Mouse (Mus musculus) heart, embryonic 16.5 days (tissue): ENCODE results near the gene Tjp2. TPM values are rescaled to one million over a fixed set of nuclear protein-coding genes. Genes with fewer than 3 reads are reported as not detected.

Experiments used
- ATAC-seq: fragments of 200-750 bp; cut with Nextera tagmentation; replicated peaks from 2 replicates; pipeline ENCODE4 v1.8.0; 2017; ENCODE audit warnings: moderate number of reproducible peaks; ENCODE audit not compliant: insufficient read depth, low FRiP score; ENCODE audit errors: extremely low read depth
- H3K27ac ChIP-seq: fragments of 300-500 bp; sonication (generic); 2 replicates; pipeline ENCODE4 v1.5.1; 2014; ENCODE audit warnings: mild to moderate bottlenecking, low read length, control low read depth, moderate library complexity
- H3K27me3 ChIP-seq: fragments of 300-500 bp; sonication (generic); 2 replicates; pipeline ENCODE4 v1.6.1; 2014; ENCODE audit warnings: low read length, mixed read lengths; ENCODE audit not compliant: control insufficient read depth, insufficient read depth
- H3K36me3 ChIP-seq: fragments of 300-500 bp; sonication (generic); 2 replicates; pipeline ENCODE4 v1.6.1; 2014; ENCODE audit not compliant: control insufficient read depth, insufficient read depth
- H3K4me1 ChIP-seq: fragments of 300-500 bp; sonication (generic); 2 replicates; pipeline ENCODE4 v1.6.1; 2014; ENCODE audit warnings: low read length, mixed read lengths; ENCODE audit not compliant: control insufficient read depth, insufficient read depth
- H3K4me2 ChIP-seq: fragments of 300-500 bp; sonication (generic); 2 replicates; pipeline ENCODE4 v1.6.1; 2014; ENCODE audit warnings: low read depth, mild to moderate bottlenecking, control low read depth, low read length
- H3K4me3 ChIP-seq: fragments of 300-500 bp; sonication (generic); 2 replicates; pipeline ENCODE4 v1.5.1; 2014; ENCODE audit warnings: mild to moderate bottlenecking, control low read depth, low read length
- H3K9ac ChIP-seq: fragments of 300-500 bp; sonication (generic); 2 replicates; pipeline ENCODE4 v1.6.1; 2014; ENCODE audit warnings: low read length, control low read depth
- H3K9me3 ChIP-seq: fragments of 300-500 bp; sonication (generic); replicated peaks from 2 replicates; pipeline ENCODE4 v1.6.1; 2016; ENCODE audit warnings: low read length; ENCODE audit not compliant: control insufficient read depth
- WGBS: fragments of 180-500 bp; shearing (Covaris S2); extraction: QIAGEN DNeasy Blood & Tissue Kit; methylation state at CpG from one replicate; pipeline ENCODE4 v1.1.7; 2014; 5-methylcytosine and 5-hydroxymethylcytosine counted together
- polyA plus RNA-seq: library from polyadenylated mRNA; unstranded; fragments of >200 nt; fragmentation: Nextera tagmentation; extraction: Ambion mirVana; gene quantifications from 2 replicates; pipeline ENCODE4 v1.2.1, GENCODE M21; 2015

The Tjp2 gene
- polyA plus RNA-seq, 1 experiment from 2014 or later: 22.3 TPM

DNA sequence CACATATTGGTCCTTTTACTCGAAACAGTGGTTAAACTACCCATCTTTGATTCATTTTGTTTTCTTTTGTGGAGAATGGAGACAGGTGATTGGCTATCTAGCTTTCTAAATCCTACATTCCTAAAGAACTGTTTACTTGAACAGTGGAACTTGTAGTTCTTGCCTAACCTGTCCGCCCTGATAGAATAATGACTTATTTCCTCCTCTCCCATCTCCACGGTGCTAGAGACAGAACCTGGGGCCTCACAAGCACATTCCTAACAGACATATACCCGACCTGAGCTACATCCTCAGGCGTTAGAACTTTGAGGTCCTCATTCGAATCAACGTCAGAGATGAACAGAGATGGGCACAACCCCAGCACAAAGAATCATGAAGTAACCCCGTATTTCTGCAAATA, 44.4 kb downstream of the Tjp2 start:
- Histone ChIP-seq H3K9me3 (no peaks in the 10 kb centered on the region), H3K27ac (no peak overlapping the region), H3K4me2 (no peak overlapping the region), H3K4me1 (peaks cover 8% of the 10 kb centered on the region), H3K9ac (no peak overlapping the region), H3K36me3 (0 out of 2 replicates have a peak, but pooled peaks cover 3% of the 10 kb centered on the region), H3K27me3 (no peaks in the 10 kb centered on the region), H3K4me3 (no peak overlapping the region)
- WGBS: 67% methylated on average over 8 of the region's 8 CpGs
- no peak for ATAC-seq

- Histone ChIP-seq H3K27ac (no peak overlapping the region), H3K36me3 (no peaks in the 10 kb centered on the region), H3K27me3 (no peaks in the 10 kb centered on the region), H3K4me2 (no peak overlapping the region), H3K9ac (no peak overlapping the region), H3K4me1 (peaks cover 11% of the 10 kb centered on the region), H3K4me3 (no peak overlapping the region), H3K9me3 (no peaks in the 10 kb centered on the region)
- ATAC-seq: no peak
- WGBS: 69% methylated on average over 2 of the region's 2 CpGs
Measured at GRCm38 (mm10) chr19:24178086-24178485, 46.7 kb downstream of the Tjp2 start.

GRCm38 (mm10) chr19:24176692-24177091, 48.1 kb downstream of the Tjp2 start:
- 84% methylated on average over 4 of the region's 4 CpGs for WGBS
- Histone ChIP-seq H3K27ac (no peak overlapping the region), H3K4me2 (no peak overlapping the region), H3K4me1 (peaks cover 20% of the 10 kb centered on the region), H3K9ac (no peak overlapping the region), H3K36me3 (no peaks in the 10 kb centered on the region), H3K4me3 (no peak overlapping the region), H3K27me3 (no peaks in the 10 kb centered on the region), H3K9me3 (no peaks in the 10 kb centered on the region)
- no peak for ATAC-seq

GRCm38 (mm10) chr19:24174896-24175295, 49.9 kb downstream of the Tjp2 start:
- peak overlapping the region; percentile 87 for H3K9ac ChIP-seq
- H3K4me3 ChIP-seq: peak overlapping the region; percentile 75
- no peaks in the 10 kb centered on the region for H3K36me3 ChIP-seq
- H3K4me2 ChIP-seq: peak overlapping the region; percentile 70
- ATAC-seq: peak; percentile 21; the same call in 1 of the 2 replicates
- WGBS: 2% methylated on average over 13 of the region's 13 CpGs
- H3K4me1 ChIP-seq: peaks cover 23% of the 10 kb centered on the region
- H3K9me3 ChIP-seq: no peaks in the 10 kb centered on the region
- H3K27ac ChIP-seq: peak overlapping the region; percentile 90
- no peaks in the 10 kb centered on the region for H3K27me3 ChIP-seq

- no peaks in the 10 kb centered on the region for H3K36me3 ChIP-seq
- peak overlapping the region; percentile 70 for H3K4me2 ChIP-seq
- no peaks in the 10 kb centered on the region for H3K9me3 ChIP-seq
- peaks cover 27% of the 10 kb centered on the region for H3K4me1 ChIP-seq
- H3K27ac ChIP-seq: peak overlapping the region; percentile 90
- H3K9ac ChIP-seq: peak overlapping the region; percentile 87
- H3K4me3 ChIP-seq: peak overlapping the region; percentile 75
- no peaks in the 10 kb centered on the region for H3K27me3 ChIP-seq
- WGBS: under 1% methylated on average over 103 of the region's 103 CpGs
- ATAC-seq: peak; percentile 89
Measured at GRCm38 (mm10) chr19:24173608-24174523, 51.0 kb downstream of the Tjp2 start.

- Histone ChIP-seq H3K36me3 (no peaks in the 10 kb centered on the region), H3K27ac (peak overlapping the region; percentile 90), H3K4me2 (peak overlapping the region; percentile 70), H3K4me3 (peak overlapping the region; percentile 75), H3K27me3 (no peaks in the 10 kb centered on the region), H3K4me1 (peaks cover 35% of the 10 kb centered on the region), H3K9ac (peak overlapping the region; percentile 87), H3K9me3 (no peaks in the 10 kb centered on the region)
- ATAC-seq: no peak
- WGBS: 23% methylated on average over 6 of the region's 6 CpGs
Measured at GRCm38 (mm10) chr19:24173020-24173419, 51.8 kb downstream of the Tjp2 start.

- no peak for ATAC-seq
- no peaks in the 10 kb centered on the region for H3K36me3 ChIP-seq
- H3K4me1 ChIP-seq: peaks cover 57% of the 10 kb centered on the region
- H3K27me3 ChIP-seq: no peaks in the 10 kb centered on the region
- H3K4me3 ChIP-seq: no peak overlapping the region
- 37% methylated on average over 10 of the region's 10 CpGs for WGBS
- peak overlapping the region; percentile 62 for H3K27ac ChIP-seq
- H3K4me2 ChIP-seq: peak overlapping the region; percentile 41
- peak overlapping the region; percentile 5; the same call in 1 of the 2 replicates for H3K9ac ChIP-seq
- no peaks in the 10 kb centered on the region for H3K9me3 ChIP-seq
Measured at GRCm38 (mm10) chr19:24168531-24168930, 56.3 kb downstream of the Tjp2 start.

DNA sequence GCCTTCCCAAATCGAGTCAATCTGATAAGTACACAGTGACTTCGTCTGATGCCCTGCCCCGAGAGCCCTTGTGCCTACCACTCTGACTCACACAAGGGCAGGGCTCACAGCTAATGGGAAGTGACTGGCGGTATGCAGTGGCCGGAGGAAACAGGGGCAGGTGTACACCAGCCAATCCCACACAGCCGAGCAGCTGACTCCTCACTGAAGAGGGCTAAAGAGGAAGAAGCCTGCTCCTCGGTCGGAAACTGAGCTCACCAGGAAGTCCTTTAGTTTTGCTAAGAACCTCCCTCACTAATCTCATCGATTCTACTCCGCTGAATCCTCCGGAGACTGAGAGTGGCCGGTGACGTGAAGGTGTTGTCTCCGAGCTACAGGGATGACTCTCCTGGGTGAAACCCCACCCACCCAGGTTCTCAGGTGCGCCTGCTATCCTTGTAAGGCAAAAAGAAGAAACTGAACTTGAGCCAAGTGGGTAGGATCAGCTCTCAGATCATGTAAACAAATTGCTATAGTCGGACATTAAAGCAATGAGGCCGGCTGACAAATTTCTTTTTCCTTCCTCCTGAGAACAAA, 58.2 kb downstream of the Tjp2 start:
- H3K4me3 ChIP-seq: peak overlapping the region; percentile 43
- peak overlapping the region; percentile 72 for H3K4me2 ChIP-seq
- H3K9me3 ChIP-seq: no peaks in the 10 kb centered on the region
- peaks cover 43% of the 10 kb centered on the region for H3K4me1 ChIP-seq
- peak; percentile 73 for ATAC-seq
- no peaks in the 10 kb centered on the region for H3K27me3 ChIP-seq
- WGBS: 12% methylated on average over 17 of the region's 17 CpGs
- H3K9ac ChIP-seq: peak overlapping the region; percentile 64
- no peaks in the 10 kb centered on the region for H3K36me3 ChIP-seq
- H3K27ac ChIP-seq: peak overlapping the region; percentile 75

DNA sequence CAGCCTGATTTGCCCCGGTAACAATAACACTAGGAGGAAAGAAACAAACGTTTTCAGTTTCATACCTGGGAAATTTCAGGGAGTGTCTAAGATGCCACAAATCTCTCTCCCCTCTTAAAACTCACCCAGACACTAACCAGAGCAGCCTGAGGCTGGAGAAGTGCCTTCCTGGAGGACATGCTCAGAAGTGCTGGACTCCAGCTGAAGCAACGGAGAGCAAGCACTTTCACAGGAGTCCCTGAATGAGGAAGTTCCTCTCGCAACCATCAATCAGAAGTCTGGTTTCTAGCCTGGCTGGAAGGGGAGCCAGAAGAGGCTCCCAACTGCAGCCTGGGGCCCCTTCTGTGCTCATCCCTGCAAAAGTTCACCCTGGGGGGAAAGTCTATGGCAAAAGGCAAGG, 60.9 kb downstream of the Tjp2 start:
- WGBS: 25% methylated on average over 4 of the region's 4 CpGs
- ATAC-seq: no peak
- no peak overlapping the region for H3K4me3 ChIP-seq
- peak overlapping the region; percentile 61 for H3K27ac ChIP-seq
- no peaks in the 10 kb centered on the region for H3K27me3 ChIP-seq
- peaks cover 53% of the 10 kb centered on the region for H3K4me1 ChIP-seq
- H3K9me3 ChIP-seq: no peaks in the 10 kb centered on the region
- H3K4me2 ChIP-seq: peak overlapping the region; percentile 14; the same call in 1 of the 2 replicates
- H3K36me3 ChIP-seq: no peaks in the 10 kb centered on the region
- H3K9ac ChIP-seq: no peak overlapping the region
